Mouse (Mus musculus) 3T3-L1 (cell line): ENCODE results near the gene Wwox.

Source experiments
- DNase-seq: peaks from one replicate; pipeline ENCODE4 v3.0.0-alpha.2; 2015; ENCODE audit warnings: low read depth, low spot score

The Wwox gene

DNA sequence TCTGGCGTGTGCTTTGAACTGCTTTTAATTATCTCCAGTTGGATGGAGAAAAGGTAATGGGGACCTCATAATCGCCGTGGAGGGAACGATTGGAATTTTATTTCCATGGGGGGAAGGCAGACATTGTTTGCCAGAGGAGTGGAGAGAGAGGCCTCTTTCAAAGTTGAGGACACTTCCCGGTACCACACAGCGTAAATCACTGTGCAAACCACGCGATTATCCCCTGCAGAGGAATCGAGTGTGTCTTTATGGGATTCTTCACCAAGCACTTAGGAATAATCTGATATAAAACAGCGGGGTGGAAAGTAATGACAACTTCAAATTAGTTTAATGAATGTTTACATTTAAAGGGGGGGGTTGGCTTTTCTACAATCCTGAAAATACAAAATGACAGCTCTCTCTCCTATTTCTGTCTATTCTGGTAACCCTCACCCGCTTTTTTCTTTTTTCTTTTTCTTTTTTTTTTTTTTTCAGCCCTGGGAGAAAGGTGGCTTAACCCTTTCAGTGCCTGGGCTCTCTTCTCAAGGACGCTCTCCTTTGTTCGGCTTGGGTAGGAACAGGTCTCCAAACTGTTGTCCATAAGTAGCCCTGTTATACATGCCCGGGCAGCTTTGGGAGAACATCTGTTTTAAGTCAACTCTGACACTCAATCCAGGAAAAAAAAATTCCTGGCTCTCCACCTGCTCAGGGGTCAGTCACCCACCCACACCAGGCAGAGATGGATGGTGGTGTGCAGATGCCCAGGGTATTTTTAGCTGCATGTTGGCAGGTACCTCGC is 769.1 kb downstream of the Wwox start:
- DNase-seq: no peak

DNA sequence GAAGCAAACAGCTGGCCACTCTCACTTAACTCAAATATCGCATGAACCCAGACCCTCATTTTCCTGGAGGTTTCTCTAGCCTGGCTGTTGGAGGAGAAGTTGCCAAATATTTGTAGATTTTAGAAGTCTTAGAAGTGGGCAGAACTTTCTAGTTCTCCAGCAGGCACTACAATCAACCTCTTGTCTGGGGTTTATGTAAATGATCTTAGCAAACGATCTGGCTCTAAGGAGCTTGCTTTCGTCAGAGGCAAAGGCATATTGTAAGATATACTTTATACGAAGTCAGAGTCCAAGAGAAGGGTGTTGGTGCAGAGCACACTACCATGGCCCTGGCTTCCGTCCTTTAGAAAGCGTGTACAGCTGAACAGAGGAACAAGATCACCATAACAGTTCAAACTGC is 770.6 kb downstream of the Wwox start:
- no peak for DNase-seq

DNA sequence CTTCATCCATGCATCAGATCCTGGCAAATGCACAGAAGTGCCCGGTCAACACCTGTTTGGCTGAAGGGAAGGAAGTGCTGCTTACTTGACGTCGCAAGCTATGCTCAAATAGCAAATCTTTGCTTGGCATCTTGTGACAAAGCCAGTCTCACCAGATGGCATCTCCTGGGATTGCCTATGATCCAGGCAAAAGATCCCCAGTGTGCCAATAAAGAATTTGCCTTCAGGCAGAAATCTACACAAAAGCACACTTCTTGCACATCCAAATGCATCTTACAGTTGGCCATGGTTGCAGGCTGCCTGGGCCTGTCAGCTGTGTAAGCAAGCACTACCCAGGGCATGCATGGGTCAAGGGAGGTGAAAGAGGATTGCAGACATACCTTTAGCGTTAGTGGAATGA is 773.7 kb downstream of the Wwox start:
- DNase-seq: no peak

DNA sequence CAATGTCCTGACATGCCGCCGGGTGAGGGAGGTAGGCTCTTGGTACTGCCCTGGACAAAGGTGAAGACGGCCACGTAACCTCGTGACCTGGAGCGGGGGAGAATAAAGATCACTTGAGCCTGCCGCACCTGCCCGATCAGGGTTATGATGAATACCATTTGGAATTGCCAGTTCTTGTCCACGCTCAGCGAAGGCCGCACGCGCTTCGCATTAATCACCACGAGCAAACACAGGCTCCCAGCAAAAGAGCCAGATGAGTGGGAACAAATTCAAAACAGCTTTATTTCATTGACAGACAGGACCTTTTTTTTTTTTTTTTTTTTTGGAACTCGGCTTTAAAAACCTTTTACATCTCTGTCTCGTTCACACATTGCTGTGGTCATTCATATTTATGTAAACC is 775.4 kb downstream of the Wwox start:
- DNase-seq: no peak

DNA sequence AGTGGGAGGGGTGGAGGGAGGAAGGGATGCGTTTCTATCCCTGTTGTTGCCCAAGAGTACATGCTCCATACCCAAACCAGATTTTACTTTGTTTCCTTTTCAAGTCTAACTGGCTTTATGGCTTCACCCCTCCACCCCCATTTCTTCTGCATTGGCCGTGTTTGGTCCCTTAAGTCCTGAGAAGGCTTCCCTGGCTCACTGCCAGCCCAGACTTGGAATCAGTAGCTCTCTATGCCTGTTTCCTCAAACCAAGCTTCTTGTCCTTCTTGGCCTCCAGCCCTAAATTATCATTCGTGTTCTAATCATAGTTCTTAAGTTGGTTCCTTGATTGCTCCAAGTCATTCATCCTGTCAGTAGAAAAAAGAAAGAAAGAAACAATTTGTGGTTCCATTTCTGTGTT is 777.3 kb downstream of the Wwox start:
- no peak for DNase-seq

DNA sequence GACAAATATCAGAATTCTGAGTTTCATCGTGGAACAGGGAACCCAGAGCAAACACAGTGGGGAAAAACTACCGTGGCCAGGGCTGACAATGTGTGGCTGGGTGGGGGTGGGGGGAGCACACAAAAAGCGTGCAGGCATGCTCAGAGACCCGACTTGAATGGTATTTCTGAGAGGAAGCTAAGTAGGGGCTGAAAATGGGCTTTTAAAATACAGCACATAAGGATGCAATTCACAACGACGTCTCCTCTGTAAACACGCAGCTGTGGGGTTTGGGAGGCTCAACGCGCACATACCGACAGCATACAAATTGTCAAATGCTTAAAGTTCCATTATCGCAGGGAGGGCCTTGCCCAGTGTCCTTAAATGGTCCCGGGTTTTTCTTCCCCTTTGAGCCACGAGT is 783.1 kb downstream of the Wwox start:
- no peak for DNase-seq

DNA sequence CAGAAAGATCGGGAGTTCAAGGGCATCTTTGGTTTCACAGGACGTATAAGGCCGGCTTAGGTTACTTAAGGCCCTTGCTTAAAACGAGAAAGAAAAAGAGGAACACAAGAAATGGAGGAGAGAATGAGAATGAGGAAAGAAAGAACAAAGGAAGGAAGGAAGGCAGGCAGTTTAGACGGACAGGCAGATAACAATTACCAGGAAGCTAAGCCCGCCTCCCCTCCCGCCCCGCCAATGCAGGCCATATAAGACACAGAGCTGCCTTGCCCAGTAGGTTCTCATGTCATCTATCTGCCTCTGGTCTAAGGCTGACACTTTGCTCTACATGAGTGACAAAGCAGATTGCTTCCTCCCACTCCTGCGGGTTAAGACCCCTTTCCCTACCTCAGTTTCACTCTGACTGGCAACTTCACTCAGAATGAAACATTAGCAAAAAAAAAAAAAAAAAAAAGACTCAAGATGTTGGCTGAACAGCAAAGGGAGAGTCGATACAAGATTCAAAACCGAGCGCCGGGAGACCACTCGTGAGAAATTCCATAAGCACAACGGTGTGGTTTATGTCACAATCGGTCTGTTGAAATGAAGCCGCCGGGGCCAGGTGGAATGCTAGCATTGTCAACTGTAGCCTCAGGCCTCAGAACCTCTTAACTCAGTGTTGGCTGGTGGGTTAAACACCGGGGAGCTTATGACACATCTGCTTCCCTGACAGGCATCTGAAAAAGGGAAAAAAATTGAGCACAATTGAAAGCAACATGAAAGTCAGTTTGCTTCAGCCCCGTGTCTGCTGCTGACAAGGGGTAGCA is 787.5 kb downstream of the Wwox start:
- DNase-seq: no peak

DNA sequence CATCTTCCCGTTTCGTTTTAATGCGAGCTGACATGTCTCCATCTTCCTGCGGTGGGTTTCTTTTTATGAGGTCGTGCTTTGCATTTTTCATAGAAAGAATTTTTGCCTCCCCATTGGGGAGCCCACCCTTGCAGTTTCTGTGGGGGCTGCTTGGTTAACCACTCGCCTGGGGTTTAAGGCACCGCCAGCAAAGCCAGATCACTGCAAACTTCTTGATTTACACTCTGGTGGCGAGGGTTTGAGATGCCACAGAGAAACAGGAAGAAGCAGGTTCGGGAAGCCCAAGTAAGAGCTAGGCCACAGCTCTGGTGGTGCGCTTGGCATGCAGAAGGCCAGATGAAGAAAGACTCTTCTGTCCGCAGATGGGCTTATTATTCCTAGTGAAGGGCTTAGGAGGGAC is 789.4 kb downstream of the Wwox start:
- DNase-seq: no peak

DNA sequence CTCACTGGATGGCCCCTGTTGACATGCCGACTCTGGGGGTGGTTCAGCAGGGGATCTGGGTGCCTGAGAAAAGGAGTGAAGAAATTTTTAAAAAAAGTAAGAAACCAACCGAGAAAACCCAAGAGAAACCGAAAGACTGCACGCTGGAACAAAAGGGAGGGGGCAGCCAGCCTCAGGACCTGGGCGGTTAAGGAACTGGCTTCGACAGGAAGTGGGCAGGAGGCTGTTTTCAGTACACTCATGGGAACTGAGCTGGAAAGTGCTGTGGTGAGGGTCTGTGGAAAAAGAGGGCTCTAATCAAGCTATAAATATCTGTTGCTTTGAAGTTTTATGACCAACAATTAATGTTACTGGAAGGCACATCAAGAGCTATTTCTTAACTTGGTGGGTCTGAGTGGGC is 794.6 kb downstream of the Wwox start:
- no peak for DNase-seq

DNA sequence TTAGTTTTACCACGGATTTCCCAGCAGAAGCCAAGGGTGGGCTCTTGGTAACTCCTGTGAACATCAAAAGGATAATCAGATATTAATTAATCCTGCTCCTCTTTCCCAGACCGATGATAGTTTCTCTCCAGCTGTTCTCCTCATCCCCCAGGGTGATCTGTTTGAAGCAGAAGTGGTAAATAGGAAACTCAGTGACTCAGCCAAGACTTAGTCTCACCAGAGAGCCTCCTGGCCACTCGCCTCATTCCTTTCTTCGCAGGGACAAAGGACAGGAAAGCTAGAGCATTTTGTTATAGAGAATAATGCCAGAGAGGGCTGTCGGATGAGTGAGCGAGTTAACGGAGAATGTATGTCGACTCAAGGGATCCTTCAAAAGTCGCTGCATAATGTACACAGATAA is 798.1 kb downstream of the Wwox start:
- DNase-seq: no peak

DNA sequence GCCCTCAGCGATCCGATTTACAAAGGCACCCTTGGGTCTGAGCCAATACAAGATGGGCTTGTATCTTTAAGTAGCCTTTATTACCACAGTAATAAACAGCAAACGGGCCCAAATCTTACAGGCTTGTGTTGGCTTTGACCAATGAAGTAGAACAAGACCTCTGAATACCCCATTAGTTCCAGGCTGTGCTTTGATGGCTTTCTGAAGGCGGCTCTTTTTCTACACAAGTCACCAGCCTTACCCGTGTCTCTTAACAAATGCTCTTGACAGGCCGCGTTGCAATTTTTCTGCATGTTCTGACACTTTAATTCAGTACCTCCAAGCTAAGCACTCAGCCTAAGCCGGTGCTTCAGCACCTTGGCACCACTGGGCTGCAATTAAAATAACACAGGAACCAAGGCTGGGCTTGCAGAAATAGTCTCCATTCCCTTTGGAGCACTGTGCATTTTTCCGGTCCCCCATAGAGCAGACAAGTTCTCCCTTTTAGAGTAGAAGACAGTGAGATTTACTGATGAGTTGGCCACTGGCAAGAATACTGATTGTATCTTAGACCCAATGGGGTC is 804.1 kb downstream of the Wwox start:
- no peak for DNase-seq

DNA sequence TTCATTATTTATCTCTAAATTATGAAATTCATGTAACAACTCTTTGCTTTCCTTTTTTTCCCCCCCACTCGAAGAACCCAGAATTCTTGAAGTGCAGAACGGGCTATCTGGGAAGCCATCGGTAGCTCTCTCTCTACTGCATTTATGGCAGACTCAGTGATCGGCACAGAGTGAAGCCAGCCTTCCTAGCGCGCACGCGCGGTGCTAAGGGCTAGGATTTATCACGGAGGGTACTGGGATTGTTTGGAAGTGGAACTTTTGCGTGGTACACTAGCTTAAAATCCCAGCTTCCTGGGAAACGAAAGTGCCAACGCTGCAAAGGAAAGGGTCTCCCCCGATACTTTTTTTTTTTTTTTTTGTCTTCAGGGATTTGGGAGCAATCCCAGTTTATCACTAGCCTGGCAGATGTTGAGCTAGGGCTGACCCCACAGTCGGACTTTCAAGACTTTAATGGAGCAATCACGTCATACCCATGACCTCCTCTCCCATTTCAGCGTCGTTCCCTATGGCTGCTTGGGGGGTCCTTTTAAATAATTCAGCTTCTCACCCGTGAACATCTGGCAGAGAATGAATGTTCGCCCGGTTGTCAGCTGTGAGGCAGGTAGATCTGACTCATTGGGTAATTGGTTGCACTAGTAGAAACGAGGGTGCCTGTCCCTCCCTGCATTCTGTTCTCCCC is 810.4 kb downstream of the Wwox start:
- no peak for DNase-seq

DNA sequence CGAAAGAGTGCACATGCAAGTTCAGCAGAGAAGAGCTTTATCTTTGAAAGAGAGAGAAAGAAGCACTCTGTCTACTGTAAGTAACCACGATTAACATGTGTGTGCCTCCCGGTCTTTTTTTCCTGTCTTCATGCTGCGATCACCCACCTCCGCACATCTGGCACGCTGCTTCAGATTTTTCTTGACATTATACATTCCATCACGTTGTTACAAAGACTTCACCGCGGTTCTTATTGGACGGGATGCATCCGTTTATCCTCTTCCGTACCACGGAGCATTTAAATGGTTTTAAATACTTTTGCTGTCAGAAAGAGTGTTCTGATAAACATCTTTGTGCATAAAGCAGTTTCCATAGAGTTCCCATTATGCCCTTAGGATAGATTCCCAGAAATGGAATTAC is 816.1 kb downstream of the Wwox start:
- no peak for DNase-seq

DNA sequence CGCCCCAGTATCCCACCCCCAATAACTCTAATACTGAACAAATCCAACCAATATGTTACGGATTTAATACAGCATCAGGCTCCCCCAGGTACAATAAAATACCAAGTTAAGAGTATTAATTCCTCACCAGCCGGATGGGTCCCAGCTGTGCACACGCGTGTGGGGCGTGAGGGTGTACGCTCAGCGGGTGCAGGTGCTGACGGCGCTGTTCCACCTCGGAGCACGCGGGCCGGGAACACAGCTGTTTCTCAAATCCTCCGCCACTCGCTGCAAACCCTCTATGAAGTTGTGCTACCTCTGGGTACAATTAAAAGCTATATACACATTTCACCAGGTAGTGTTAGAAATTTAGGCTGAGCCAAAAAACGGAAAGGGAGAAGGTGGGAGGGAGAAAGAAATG is 818.0 kb downstream of the Wwox start:
- DNase-seq: no peak

DNA sequence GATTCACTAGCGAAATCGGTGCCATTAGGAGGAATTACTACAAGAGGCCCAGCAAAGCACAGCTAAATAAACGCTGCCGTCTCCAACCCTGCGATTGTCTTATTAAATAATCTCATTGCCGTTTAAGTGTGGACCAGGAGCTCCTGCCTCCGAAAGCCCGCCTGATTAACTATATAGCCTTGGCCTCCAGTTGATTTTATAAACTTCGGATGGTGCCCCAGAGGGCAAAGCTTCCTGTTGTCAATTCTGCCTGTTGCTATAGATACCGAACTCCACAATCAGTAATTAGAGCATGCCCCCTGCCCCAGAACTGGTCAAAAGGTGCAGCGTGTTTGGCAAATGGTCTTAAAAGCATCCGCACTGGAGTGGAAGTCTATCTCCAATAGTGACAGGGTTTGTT is 820.4 kb downstream of the Wwox start:
- DNase-seq: no peak

DNA sequence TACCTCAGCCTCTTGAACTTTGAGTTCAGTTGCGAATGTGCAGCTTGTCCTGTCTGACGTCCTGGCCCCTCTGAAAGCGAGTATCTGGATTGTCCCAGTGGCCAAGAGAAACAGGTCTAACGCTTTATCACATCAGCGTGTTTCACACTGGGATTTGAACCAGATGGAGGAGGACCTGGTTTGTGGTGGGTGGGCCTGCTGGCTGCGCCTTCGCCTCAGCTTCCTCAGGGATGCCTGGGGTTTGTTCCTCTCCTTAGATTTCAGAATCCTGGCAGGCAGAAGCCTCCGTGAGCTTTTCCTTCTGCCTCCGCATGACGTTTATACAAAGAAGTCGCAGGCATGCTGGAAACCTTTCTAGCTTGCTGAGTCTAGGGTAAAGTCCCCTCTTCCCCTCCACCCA is 827.7 kb downstream of the Wwox start:
- DNase-seq: no peak

DNA sequence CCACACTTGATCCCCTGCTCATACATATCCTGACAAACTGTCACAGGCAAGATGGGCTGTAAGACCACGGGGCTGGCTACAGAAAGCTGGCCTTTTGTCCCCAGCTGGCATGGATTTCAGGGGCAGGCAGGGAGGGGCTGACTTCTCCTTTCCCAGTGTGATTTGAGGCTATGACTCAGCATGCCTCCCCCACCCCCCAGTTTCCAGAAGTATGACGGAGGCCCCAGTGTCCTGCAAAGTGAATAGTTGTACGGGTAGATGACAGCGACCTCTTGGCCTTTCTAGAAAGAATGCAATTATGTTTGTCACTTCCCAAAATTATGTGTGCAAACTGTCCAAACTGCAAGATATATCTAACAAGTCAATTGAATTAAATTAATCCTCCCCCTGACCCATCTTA is 830.1 kb downstream of the Wwox start:
- DNase-seq: no peak

DNA sequence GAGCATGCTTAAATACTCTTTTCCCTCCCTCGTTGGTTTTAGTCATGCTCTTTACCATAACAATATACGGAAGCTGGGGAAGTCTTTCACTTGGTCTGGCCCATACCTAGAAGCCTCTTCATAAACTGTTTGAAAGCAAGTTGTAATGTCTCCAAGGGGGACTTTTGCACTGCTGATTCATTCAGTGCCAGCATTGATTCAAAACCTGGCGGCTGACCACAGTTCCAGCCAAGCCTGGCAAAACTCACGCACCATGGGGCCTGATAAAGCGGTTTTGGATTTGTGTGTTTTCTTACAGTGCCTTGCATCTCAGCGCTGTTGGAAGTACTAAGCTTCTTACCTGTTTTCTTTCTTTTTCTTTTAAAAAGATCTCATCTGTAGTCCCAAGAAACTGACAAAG is 834.5 kb downstream of the Wwox start:
- DNase-seq: no peak

DNA sequence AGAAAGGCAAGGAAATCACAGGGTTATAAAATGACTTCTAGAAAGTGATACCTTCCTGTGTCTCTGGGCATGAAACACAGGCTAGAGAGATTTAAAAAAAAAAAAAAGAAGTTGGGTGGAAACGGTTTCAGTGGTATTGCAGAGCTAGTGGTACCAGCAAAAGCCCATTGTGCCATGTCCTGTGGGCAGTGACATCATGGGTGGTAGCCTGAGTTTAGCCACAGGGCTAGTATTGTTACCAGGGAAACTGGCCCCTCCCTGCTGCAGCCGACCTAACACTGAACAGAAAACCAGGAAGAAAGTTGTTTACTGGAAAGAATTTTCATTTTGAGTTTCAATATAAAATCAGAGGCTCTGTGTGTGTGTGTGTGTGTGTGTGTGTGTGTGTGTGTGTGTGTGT is 836.8 kb downstream of the Wwox start:
- no peak for DNase-seq

DNA sequence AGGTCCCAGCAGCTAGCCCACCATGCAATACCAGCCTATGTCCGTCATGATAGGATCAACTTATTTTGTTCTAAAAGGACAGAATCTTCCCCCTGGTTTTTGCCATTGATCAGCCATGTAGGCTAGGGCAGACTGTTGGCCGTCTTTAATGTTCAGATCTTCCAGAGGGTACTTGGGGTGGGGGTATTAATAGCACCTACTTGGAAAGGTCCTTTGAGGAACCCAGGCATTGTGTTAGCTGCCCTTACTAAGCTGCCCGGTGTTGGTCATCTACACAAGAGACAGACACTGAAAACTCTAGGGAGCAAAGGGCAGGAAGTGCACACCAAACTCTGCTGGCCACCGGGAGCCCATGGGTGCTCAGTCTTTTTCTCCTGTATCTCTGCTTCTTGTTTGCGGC is 838.8 kb downstream of the Wwox start:
- DNase-seq: no peak

DNA sequence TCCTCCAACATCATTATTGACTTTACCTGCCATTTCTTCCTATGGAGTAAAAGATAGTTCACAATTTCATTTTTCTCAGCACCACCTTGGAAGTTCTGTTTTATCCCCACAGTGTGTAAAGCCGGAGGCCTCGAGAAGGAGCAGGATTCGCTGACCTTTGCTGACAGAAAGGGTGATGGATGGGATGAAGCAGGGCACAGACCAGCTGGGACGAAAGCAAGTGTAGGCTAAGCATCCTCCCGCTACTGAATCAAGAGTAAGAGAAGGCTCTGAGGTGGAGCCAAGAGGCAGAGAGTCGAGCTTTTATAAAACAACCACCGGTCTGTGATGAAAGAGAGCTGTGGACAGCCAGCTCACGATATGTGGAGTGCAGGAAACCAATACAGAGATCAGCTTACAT is 850.8 kb downstream of the Wwox start:
- no peak for DNase-seq

DNA sequence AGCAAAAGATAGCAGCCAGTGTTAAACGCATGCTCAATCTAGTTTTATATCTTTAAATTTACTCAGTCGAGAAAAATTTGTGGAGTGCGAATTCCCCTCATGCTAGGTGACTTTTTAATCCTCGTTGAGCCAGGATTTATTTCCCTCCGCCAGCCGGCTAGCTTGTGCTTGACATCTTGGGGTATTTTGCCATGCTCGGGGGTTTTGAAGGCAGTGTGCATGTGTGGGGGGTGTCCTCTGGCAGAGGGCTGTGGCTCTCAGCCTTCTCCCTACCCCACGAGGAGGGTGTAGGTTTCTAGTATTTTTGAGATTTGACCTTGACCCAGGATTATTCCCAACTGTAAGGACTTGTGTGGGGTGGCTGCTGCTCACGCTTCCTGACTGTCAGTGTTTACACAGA is 857.3 kb downstream of the Wwox start:
- no peak for DNase-seq
